Mouse (Mus musculus): ENCODE measurements around the gene Jtb.
A peak's percentile ranks its signal among the peaks of the same experiment; 100 is the strongest.

Jtb gene

DNA sequence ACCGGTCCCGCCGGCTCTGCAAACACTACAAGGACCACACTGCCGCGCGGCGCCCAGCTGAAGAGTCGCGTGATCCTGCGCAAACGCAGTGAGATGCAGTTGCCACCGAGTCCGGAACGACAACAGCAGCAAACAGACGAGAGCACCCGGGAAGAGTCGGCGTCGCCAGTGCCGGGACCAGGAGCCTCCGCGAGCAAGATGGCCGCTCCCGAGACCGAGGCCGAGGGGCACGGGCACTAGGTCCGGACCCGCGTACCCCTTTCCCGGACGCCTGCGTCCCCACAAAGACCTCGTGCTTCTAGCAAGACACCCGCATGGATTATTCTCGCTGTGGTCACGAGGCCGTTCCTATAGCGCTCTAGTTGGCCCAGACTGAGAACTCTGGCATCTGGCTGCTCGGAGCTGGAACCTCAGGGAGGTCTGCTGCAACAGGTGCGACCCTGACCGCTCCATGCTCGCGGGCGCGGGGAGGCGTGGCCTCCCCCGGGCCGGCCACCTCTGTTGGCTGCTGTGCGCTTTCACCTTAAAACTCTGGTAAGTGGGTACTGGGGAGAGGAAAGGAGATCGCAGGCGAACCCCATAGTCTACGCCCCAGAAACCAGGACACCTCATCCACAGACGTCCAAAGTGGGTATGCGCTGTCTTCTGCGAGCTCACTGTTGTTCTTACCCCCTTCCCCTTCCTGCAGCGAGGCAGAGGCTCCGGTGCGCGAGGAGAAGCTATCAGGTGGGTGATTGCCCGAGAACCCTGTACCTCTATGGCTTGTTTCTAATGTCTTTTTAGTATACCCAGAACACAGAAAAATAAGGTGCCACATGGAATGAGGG is at the start of gene Jtb:
Gene Jtb, plus strand, starts transcription at position 91 of the 827 bp plus-strand sequence.
- DNase-seq, result peak; percentile 93 to 96

DNA sequence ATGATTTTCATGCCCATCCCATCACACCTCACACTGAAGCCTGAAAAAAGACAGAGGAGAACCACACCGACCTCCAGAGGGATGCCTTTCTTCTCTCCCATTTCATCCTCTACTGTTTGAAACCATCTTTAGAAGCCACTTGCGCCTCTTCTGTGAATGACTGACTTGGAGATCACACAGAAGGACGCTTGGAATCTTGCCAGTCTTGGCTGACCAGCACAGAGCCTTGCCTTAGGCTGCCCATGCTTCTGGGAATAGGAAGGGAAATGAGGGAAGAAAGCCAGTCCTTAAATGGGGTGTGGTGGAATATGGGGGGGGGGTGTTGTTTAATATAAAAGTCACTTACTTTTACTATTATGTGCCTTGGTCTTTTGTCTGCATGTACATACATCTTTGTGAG is 47.8 kb upstream of the Jtb start:
- DNase-seq, result peak; percentile 22 to 33

GRCm38 (mm10) chr3:90190859-90191510 is 40.4 kb upstream of the Jtb start:
- DNase-seq, result no peak

DNA sequence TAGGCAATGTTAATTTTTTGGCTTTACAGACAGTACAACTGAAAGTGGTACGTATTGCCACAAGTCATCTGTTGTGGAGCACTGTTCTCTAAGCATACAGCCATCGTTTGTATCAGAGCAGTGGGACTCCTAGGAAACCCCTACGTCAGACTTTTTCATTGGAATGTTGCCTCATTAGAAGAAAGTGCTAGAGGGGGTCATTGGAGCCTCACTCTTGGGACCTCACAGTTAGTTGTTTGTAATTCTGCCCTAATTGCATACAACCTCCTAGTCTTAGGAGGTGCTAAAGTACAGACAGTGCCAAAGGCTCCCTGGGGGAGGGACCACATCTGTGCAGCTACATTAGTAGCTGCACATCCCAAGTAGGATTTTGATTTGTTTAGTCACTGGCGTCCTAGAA is 36.6 kb upstream of the Jtb start:
- DNase-seq, result no peak

- no peak for DNase-seq
These were observed 35.8 kb upstream of the Jtb start for GRCm38 (mm10) chr3:90195644-90196043.

GRCm38 (mm10) chr3:90197548-90197947 is 33.8 kb upstream of the Jtb start:
- no peak for DNase-seq

GRCm38 (mm10) chr3:90202884-90203283 is 28.5 kb upstream of the Jtb start:
- DNase-seq, result no peak

- DNase-seq, result no peak
These were observed 27.8 kb upstream of the Jtb start for GRCm38 (mm10) chr3:90203619-90204018.

GRCm38 (mm10) chr3:90204582-90204981 is 26.8 kb upstream of the Jtb start:
- no peak for DNase-seq

DNA sequence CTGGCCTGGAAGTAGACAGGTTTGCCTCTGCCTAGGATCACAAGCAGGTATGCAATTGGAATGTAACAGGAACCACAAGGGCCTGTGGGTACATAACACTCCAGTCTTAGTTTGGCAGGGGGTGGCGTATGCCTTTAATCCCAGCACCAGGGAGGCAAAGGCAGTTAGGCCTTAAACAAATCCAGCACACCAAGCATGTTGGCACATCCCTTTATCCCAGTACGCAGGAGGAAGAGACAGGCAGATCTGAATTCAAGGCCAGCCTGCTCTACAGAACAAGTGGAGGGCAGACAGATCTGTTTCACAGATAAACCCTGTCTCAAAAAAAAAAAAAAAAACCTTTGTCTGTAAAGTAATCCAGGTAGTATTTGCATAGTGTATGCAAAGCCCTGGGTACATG is 22.7 kb upstream of the Jtb start:
- DNase-seq, result peak; percentile 10 to 32

DNA sequence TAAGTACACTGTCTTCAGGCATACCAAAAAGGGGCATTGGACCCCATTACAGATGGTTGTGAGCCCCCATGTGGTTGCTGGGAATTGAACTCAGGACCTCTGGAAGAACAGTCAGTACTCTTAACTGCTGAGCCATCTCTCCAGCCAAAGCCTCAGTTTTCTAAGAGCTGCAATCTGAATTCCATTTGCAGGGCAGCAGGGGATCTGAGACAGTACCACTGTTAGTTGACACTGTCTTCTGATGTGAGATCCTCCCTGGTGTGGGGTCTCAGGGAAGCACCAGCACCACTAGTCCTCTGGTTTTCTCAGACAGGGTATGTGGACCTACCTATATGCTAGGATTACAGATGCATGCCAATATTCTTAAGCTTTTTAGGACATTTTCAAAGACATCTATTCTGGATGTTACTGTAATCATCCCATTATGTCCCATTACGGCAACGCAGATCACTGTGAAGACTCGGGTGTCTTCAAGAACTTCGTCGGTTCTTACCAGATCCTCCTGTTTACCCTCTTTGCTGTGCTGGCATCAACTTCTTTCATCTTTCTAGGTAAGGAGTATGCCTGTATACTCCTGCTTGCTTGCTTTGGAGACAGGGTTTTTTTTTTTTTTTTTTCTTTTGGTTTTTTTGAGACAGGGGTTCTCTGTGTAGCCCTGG is 21.4 kb upstream of the Jtb start:
- no peak for DNase-seq

DNA sequence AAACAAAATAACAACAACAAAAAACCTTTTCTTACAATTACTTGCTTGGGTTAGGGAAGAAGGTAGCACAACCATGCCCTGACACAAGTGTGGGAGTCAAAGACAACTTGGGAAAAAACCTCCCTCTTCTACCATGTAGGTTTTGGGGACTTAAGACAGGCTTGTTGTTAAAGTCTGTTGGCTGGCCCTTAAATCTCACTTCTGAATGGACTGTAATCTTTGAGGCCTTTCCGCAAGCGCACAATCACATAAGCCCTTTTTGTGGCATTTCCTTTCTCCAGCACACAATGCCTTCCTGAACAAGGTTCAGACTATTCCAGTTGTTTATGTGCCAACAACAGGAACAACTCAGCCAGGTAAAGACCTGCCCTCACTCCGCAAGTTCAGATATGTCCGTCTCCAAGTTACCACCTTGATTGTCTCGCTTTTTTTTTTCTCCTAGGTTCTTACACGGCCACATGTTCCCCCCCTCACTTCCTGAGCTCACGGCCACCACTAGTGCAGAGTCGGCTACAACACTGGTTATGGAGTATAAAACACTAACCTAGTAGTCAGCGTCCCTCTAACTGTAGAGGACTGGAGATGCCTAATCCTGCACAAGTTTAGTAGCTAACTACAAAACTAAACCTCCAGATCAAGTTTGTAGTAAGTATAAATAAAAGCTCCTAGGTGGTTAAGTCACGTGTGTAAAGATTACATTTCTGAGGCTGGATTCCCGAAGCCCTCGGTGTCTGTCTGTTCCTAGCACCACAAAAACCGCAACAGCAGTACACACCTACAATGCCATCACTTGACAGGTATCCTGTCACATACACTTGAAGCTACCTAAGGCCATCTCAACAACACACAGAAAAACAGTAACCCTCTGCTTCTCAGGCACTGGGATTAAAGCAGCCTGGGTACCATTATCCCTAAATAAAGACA is 19.7 kb upstream of the Jtb start:
- no peak for DNase-seq

DNA sequence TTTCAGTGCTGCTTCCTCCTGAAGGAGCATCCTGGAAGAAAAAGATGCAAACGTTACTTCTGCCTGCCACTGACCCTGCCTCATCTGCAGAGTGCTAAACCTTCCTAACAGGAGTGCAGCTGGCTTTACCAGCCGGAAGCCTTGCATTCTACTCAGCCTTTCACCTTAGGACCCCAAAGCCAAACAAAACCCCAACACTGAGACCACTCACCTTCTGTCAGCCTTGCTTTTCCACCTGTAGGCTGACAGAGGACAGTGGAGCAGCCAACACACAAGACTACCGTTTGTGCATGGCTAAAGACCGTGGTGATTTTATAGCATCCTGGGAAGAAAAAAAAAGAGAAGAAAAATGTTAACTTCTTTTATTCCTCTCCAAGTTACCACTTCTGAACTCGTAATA is 18.7 kb upstream of the Jtb start:
- no peak for DNase-seq

DNA sequence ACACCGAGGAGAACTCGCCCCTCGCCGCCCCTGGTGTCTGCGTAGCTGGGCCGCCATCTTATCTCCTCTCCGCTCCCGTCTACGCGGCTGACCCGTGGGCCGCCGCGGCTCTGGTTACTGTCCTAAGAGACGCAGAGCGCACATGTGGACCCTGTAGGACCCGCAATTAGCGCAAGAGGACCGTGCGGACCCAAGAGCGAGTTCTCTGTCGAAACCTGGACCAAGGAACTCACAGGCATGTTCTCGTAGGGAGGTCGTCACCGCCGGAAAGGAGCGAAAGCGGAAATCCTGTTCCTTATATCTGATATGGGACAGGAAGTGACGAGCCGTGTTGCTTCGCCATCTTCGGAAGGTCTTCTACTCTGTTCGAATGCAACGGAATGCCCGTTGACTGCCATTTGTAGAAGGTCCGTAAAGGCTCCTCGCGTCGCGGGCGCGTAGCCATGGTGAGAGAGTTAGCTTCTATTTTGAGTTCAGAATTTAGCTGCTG is 18.0 kb upstream of the Jtb start, which contains the start of the genes Rps27 and Rab13:
Gene Rps27, minus strand, starts transcription at position 275 of the 490 bp plus-strand sequence.
Gene Rab13, plus strand, starts transcription at position 319 of the 490 bp plus-strand sequence.
- peak; percentile 90 to 92 for DNase-seq

DNA sequence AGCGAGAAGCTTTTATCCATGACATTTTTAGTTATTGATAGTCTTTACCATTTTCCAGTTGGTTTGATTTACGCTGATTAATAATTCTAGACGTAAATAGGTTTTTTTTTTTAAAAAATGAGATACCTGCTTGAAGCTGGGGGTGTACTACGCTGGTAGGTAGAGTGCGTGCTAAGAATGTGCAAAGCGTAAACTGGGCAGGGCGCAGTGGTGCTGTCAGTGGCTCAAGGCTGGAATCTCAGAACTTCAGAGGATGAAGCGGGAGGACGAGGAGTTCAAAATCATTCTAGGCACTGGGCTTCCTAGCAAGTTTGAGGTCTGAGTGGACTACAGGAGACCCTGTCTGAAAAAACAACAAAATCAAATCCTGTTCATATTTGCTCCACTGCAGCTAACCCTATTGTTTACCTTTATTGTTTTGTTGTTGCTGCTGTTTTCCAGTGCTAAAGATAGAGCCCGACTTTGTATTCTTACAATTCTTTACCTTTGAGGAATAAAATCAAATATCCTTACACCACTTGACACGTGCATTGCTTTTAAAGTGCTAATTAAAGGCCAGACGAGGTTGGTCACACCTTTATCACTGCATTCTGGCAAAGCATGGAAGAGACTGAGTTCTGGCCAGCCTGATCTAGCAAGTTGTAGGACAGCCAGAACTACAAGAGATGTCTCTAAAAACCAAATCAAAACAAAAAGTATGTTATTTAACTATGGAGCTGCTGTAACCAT is 17.3 kb upstream of the Jtb start:
- DNase-seq, result peak in 1 of 2 experiments; percentile 19

DNA sequence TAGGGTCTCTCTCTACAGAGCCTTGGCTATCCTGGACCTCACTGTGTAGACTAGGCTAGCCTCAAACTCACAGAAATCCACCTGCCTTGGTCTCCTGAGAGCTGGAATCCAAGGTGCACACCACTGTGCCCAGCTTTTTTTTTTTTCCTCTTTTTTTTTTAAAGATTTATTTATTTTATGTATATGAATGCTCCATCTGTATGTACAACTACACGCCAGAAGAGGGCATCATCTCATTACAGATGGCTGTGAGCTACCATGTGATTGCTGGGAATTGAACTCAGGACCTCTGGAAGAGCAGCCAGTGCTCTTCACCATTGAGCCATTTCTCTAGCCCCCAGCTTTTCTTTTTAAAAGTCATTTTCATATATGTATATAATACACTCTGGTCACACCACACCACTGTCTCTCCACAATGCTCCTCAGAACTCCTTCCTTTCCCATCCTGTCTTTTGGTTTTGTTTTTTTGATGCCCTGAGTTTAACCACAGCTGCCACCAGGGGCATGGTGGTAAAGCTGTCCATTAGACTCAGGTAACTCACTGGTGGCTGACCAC is 15.5 kb upstream of the Jtb start:
- no peak for DNase-seq

- peak in 1 of 2 experiments; percentile 69 for DNase-seq
These were observed 11.3 kb upstream of the Jtb start for GRCm38 (mm10) chr3:90220088-90220487.

- peak; percentile 86 to 92 for DNase-seq
These were observed 10.9 kb upstream of the Jtb start for GRCm38 (mm10) chr3:90220531-90220951.

DNA sequence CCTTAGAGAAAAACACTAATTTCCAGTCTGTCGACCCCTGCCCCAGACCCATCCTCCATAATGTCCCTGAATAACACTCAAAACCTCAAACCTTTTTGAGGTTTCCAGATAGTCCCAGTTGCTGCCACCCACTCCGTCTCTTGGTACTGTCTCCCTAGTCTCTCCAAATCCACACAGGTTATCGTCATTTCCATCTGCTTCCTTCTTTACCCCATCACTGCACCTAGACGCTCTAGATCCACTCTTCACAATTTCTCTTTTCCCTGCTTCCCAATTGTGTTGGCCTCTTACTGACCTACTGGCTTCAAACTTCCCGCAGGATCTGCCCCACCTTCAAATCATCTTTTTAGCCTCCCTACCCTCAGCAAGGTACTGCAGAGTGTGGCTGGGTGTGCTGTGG is 10.3 kb upstream of the Jtb start:
- DNase-seq, result no peak

- no peak for DNase-seq
These were observed 8.9 kb upstream of the Jtb start for GRCm38 (mm10) chr3:90222455-90222854.

DNA sequence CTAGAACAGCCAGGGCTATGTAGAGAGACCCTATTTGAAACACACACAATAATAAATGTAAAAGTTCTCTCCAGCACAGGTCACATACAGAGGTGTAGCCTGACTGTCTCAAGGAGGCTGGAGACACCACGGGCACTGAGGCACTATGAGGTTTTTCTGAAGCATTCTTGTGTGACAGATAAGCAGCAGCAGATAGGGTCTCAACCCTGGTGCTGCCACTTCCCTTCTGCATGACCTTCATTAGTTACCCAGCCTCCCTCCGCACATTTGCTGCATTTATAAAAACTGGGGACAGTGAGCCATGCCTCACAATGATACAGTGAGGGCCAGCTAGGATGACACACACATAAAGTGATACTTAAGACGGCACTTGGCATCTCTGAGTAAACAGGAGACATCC is 8.5 kb upstream of the Jtb start:
- DNase-seq, result no peak

Data from lung, postnatal 4 days (tissue).